Mouse (Mus musculus): ENCODE measurements at regions not wholly inside any gene's neighbourhood (a gene's known extent, or its start where the extent isn't known, plus 50 kb on each side); places are given as distances from the start of the nearest gene placed in this dataset.

DNA sequence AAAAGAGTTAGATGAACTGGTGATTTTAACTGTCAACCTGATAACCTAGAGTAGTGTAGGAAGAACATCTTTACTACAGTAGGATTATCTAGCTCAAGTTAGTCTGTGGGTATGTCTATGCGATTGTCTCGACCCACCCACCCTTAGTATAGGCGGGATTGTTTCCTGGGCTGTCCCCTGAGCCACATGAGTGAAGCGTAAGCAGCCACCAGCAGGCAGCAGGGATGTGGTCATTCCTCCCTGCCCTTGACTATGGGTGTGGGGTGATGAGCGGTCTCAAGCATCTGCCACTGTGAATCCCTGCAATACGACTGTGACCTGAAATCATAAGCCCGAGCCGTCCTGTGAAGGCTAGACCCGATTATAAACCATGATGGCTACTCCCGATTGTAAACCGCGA is 184.9 kb downstream of the Unc5cl start:
- no peak overlapping the region for H3K4me3 ChIP-seq (replicated peaks; ENCODE audit: low read depth, low read length)
- ATAC-seq (ENCODE audit: low FRiP score, low TSS enrichment) (no peak), DNase-seq (no peak)
- no peaks in the 10 kb centered on the region for H3K27me3 ChIP-seq (ENCODE audit: control insufficient read depth, insufficient read depth, low read length)
- no peak overlapping the region for H3K27ac ChIP-seq (replicated peaks; ENCODE audit: low read depth, low read length)
- 94% methylated on average over 12 of the region's 12 CpGs for WGBS
- peaks cover 5% of the 10 kb centered on the region for H3K9me3 ChIP-seq (ENCODE audit: control insufficient read depth, low read length)
- no peak overlapping the region for H3K4me2 ChIP-seq (ENCODE audit: low read length)
- H3K4me1 ChIP-seq (ENCODE audit: control insufficient read depth, insufficient read depth, low read length), result no peaks in the 10 kb centered on the region
- no peak overlapping the region for H3K9ac ChIP-seq (replicated peaks; ENCODE audit: low read length)
- no peaks in the 10 kb centered on the region for H3K36me3 ChIP-seq (ENCODE audit: control insufficient read depth, insufficient read depth, low read length)

DNA sequence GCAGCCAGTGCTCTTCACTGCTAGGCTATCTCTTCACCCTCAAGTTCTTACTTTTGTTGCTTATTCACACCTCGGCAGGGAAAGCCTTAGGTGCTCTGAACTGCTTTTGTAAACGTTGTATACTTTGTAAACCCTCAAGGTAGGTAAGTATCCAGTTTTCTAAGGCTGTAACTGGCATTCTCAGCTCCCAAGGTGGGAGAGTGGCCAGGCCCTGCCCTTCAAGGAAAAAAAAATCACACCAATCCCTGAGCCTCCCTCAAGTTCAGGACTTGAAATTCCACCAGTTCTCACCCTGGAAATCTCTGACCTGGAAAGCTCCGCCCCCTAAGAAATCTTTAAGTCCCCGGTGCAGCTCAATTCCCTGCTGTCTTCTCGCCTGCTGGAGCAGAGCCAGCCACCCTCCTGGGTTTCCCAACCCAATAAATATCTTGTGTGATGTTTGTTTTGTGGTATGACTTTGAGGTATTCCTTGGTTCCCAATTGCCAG is 188.9 kb downstream of the Unc5cl start:
- H3K4me3 ChIP-seq (replicated peaks; ENCODE audit: low read depth, low read length), result no peak overlapping the region
- no peaks in the 10 kb centered on the region for H3K27me3 ChIP-seq (ENCODE audit: control insufficient read depth, insufficient read depth, low read length)
- H3K36me3 ChIP-seq (ENCODE audit: control insufficient read depth, insufficient read depth, low read length), result no peaks in the 10 kb centered on the region
- no peaks in the 10 kb centered on the region for H3K9me3 ChIP-seq (ENCODE audit: control insufficient read depth, low read length)
- H3K27ac ChIP-seq (replicated peaks; ENCODE audit: low read depth, low read length), result no peak overlapping the region
- no peaks in the 10 kb centered on the region for H3K4me1 ChIP-seq (ENCODE audit: control insufficient read depth, insufficient read depth, low read length)
- DNase-seq (no peak), ATAC-seq (ENCODE audit: low FRiP score, low TSS enrichment) (no peak)
- no peak overlapping the region for H3K4me2 ChIP-seq (ENCODE audit: low read length)
- no peak overlapping the region for H3K9ac ChIP-seq (replicated peaks; ENCODE audit: low read length)
- 33% methylated on average over 5 of the region's 5 CpGs for WGBS

- no peaks in the 10 kb centered on the region for H3K9me3 ChIP-seq (ENCODE audit: control insufficient read depth, low read length)
- no peak overlapping the region for H3K27ac ChIP-seq (replicated peaks; ENCODE audit: low read depth, low read length)
- H3K27me3 ChIP-seq (ENCODE audit: control insufficient read depth, insufficient read depth, low read length), result no peaks in the 10 kb centered on the region
- ATAC-seq (ENCODE audit: low FRiP score, low TSS enrichment), result no peak
- H3K4me1 ChIP-seq (ENCODE audit: control insufficient read depth, insufficient read depth, low read length), result no peaks in the 10 kb centered on the region
- no peak for DNase-seq
- H3K4me3 ChIP-seq (replicated peaks; ENCODE audit: low read depth, low read length), result no peak overlapping the region
- no peak overlapping the region for H3K4me2 ChIP-seq (ENCODE audit: low read length)
- 100% methylated on average over 1 of the region's 1 CpGs for WGBS
- H3K36me3 ChIP-seq (ENCODE audit: control insufficient read depth, insufficient read depth, low read length), result no peaks in the 10 kb centered on the region
- no peak overlapping the region for H3K9ac ChIP-seq (replicated peaks; ENCODE audit: low read length)
These were observed 190.4 kb downstream of the Unc5cl start for GRCm38 (mm10) chr17:48645056-48645455.

DNA sequence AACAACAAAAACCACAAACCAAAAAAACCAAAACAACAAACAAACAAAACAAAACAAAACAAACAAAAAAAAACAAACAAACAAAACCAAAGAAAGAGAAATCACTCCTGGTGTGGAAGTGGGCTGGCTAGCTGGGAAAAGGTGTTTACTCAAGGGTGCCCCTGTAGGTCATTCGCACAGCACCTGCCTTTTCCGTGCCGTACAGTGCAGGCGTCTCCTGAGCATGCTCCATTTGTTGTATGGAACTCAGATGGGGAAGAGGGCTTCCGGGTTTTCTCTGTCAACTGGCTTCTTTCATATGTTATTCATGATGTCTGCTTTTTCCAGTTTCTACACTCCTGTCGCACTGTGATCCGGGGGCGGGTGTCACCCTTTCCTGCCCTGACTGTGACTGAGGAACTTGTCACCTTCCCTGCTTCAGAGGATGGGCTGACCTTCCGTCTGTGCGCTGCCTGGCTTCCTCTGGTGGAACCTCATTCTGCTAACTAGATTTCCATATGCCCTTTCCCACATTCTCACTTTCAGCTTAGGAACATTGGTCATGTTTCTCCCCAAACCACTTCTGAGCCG is 192.0 kb downstream of the Unc5cl start:
- 81% methylated on average over 11 of the region's 11 CpGs for WGBS
- Histone ChIP-seq H3K27ac (replicated peaks; ENCODE audit: low read depth, low read length) (no peak overlapping the region), H3K4me3 (replicated peaks; ENCODE audit: low read depth, low read length) (no peak overlapping the region)

DNA sequence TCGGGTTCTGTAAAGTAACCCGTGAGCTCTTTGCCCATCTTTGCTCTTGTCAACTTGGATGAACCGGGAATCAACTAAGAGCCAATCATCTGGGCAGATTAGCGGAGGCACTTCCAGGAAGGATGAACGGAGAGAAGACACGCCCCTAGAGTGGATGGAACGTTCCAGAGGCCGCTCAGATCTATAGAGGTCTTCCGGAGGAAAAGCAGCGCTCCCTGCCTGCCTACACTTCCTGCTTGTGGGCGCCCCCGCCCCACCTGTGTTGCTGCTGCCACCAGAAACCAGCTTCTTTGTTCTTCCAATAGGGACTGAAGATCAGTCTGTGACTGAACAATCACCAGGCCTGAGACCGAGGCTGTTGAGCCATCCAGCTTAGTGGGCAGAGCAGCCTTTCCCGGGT is 192.7 kb downstream of the Unc5cl start:
- DNase-seq (no peak), ATAC-seq (ENCODE audit: low FRiP score, low TSS enrichment) (no peak)
- Histone ChIP-seq H3K9ac (replicated peaks; ENCODE audit: low read length) (no peak overlapping the region), H3K4me3 (replicated peaks; ENCODE audit: low read depth, low read length) (no peak overlapping the region), H3K36me3 (ENCODE audit: control insufficient read depth, insufficient read depth, low read length) (no peaks in the 10 kb centered on the region), H3K27me3 (ENCODE audit: control insufficient read depth, insufficient read depth, low read length) (no peaks in the 10 kb centered on the region), H3K27ac (replicated peaks; ENCODE audit: low read depth, low read length) (no peak overlapping the region), H3K4me2 (ENCODE audit: low read length) (peak overlapping the region; percentile 24; the same call in 1 of the 2 replicates), H3K9me3 (ENCODE audit: control insufficient read depth, low read length) (no peaks in the 10 kb centered on the region), H3K4me1 (ENCODE audit: control insufficient read depth, insufficient read depth, low read length) (no peaks in the 10 kb centered on the region)
- 59% methylated on average over 14 of the region's 14 CpGs for WGBS

More for the DNA sequence above, 192.0 kb downstream of the Unc5cl start:
- H3K27me3 ChIP-seq (ENCODE audit: control insufficient read depth, insufficient read depth, low read length), result no peaks in the 10 kb centered on the region
- peak overlapping the region; percentile 24; the same call in 1 of the 2 replicates for H3K4me2 ChIP-seq (ENCODE audit: low read length)
- DNase-seq, result no peak
- H3K36me3 ChIP-seq (ENCODE audit: control insufficient read depth, insufficient read depth, low read length), result no peaks in the 10 kb centered on the region
- no peaks in the 10 kb centered on the region for H3K4me1 ChIP-seq (ENCODE audit: control insufficient read depth, insufficient read depth, low read length)
- ATAC-seq (ENCODE audit: low FRiP score, low TSS enrichment), result no peak
- no peaks in the 10 kb centered on the region for H3K9me3 ChIP-seq (ENCODE audit: control insufficient read depth, low read length)
- no peak overlapping the region for H3K9ac ChIP-seq (replicated peaks; ENCODE audit: low read length)

GRCm38 (mm10) chr17:48650556-48650955 is 195.9 kb downstream of the Unc5cl start:
- Histone ChIP-seq H3K4me3 (replicated peaks; ENCODE audit: low read depth, low read length) (no peak overlapping the region), H3K9ac (replicated peaks; ENCODE audit: low read length) (no peak overlapping the region), H3K27me3 (ENCODE audit: control insufficient read depth, insufficient read depth, low read length) (no peaks in the 10 kb centered on the region), H3K4me2 (ENCODE audit: low read length) (no peak overlapping the region), H3K27ac (replicated peaks; ENCODE audit: low read depth, low read length) (no peak overlapping the region), H3K36me3 (ENCODE audit: control insufficient read depth, insufficient read depth, low read length) (no peaks in the 10 kb centered on the region), H3K4me1 (ENCODE audit: control insufficient read depth, insufficient read depth, low read length) (no peaks in the 10 kb centered on the region), H3K9me3 (ENCODE audit: control insufficient read depth, low read length) (no peaks in the 10 kb centered on the region)
- 87% methylated on average over 13 of the region's 13 CpGs for WGBS
- no peak for DNase-seq
- ATAC-seq (ENCODE audit: low FRiP score, low TSS enrichment), result no peak

DNA sequence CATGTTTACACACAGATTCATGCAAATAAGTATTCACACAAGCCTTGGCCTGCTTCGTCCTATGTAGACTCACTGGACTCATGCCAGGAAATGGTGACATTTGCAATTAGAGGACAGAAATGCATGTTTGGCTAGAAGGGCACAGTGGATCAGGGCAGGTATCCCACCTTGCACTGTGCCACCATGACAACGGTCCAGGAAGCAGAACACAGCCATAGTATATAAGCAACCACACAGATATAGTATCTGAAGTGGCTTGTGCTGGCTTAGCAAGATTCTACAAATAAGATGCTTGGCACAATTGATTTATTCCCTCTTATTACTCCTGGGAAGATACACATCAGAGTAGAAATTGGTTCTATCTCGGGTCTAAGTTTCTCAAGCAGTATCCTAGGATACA is 218.0 kb downstream of the Unc5cl start:
- Histone ChIP-seq H3K4me1 (ENCODE audit: control insufficient read depth, insufficient read depth, low read length) (no peaks in the 10 kb centered on the region), H3K9ac (replicated peaks; ENCODE audit: low read length) (no peak overlapping the region), H3K27ac (replicated peaks; ENCODE audit: low read depth, low read length) (no peak overlapping the region), H3K4me2 (ENCODE audit: low read length) (no peak overlapping the region), H3K36me3 (ENCODE audit: control insufficient read depth, insufficient read depth, low read length) (no peaks in the 10 kb centered on the region), H3K9me3 (ENCODE audit: control insufficient read depth, low read length) (no peaks in the 10 kb centered on the region), H3K27me3 (ENCODE audit: control insufficient read depth, insufficient read depth, low read length) (no peaks in the 10 kb centered on the region), H3K4me3 (replicated peaks; ENCODE audit: low read depth, low read length) (no peak overlapping the region)
- DNase-seq, result no peak
- 78% methylated on average over 3 of the region's 3 CpGs for WGBS
- ATAC-seq (ENCODE audit: low FRiP score, low TSS enrichment), result no peak

DNA sequence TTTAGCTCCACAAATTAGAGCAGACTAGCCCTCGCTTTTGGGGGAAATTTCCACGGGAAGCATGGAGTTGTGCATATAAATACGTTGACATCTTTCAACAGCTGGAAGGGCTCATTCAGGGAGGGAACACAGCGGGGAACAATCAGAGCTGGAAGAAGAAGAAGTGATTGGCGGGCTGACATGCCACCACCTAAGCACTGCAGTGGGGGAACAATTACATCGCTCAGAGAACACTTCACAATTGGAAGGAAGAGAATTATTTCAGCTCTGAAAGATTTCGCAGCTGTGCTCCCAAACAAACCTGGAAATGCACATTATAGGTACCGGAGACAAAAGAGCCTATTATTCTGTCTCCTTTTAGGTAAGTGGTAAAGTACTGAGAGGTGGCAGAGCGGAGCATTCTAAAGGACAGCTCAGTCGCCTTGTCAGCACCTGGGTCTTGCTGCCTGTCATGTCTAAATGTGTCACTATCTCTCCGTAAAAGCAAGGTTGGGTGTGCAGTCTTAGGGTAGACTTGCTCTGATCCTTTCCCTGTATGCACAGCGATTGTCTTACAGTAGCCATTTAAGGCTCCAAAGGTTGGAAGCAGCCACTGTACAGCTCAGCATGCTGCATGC is 223.6 kb downstream of the Unc5cl start:
- peak; percentile 14 for DNase-seq
- ATAC-seq (ENCODE audit: low FRiP score, low TSS enrichment), result no peak
- Histone ChIP-seq H3K9me3 (ENCODE audit: control insufficient read depth, low read length) (no peaks in the 10 kb centered on the region), H3K27me3 (ENCODE audit: control insufficient read depth, insufficient read depth, low read length) (no peaks in the 10 kb centered on the region), H3K9ac (replicated peaks; ENCODE audit: low read length) (no peak overlapping the region), H3K4me3 (replicated peaks; ENCODE audit: low read depth, low read length) (no peak overlapping the region), H3K4me1 (ENCODE audit: control insufficient read depth, insufficient read depth, low read length) (no peaks in the 10 kb centered on the region), H3K27ac (replicated peaks; ENCODE audit: low read depth, low read length) (peak overlapping the region; percentile 55; the same call in 1 of the 2 replicates), H3K36me3 (ENCODE audit: control insufficient read depth, insufficient read depth, low read length) (no peaks in the 10 kb centered on the region), H3K4me2 (ENCODE audit: low read length) (no peak overlapping the region)
- 52% methylated on average over 12 of the region's 12 CpGs for WGBS

DNA sequence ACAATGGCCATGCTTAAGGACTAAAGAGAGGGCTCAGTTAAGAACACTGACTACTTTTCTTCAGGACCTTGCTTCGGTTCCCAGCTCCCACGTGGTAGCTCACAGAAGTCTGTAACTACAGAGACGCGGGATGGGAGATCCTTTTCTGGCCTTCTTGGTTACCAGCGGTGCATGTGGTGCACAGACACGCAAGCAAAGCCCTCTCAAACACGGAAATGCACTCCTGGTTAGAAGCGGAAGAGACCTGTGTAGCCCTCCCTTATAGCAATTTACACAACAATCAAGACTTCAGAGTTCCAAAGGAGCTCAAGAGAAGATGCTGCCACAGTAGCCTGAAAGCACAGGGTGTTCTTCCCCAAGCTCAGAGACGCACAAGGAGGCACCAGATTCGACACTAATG is 225.6 kb downstream of the Unc5cl start:
- H3K4me3 ChIP-seq (replicated peaks; ENCODE audit: low read depth, low read length), result no peak overlapping the region
- no peak overlapping the region for H3K27ac ChIP-seq (replicated peaks; ENCODE audit: low read depth, low read length)
- H3K27me3 ChIP-seq (ENCODE audit: control insufficient read depth, insufficient read depth, low read length), result no peaks in the 10 kb centered on the region
- WGBS, result 85% methylated on average over 10 of the region's 10 CpGs
- no peak overlapping the region for H3K4me2 ChIP-seq (ENCODE audit: low read length)
- H3K9me3 ChIP-seq (ENCODE audit: control insufficient read depth, low read length), result no peaks in the 10 kb centered on the region
- no peaks in the 10 kb centered on the region for H3K36me3 ChIP-seq (ENCODE audit: control insufficient read depth, insufficient read depth, low read length)
- ATAC-seq (ENCODE audit: low FRiP score, low TSS enrichment) (no peak), DNase-seq (no peak)
- H3K4me1 ChIP-seq (ENCODE audit: control insufficient read depth, insufficient read depth, low read length), result no peaks in the 10 kb centered on the region
- H3K9ac ChIP-seq (replicated peaks; ENCODE audit: low read length), result no peak overlapping the region
